Mouse (Mus musculus) midbrain, embryonic 11.5 days (tissue): ENCODE measurements around the gene Lin52. TPM values are rescaled to one million over a fixed set of nuclear protein-coding genes. Genes with fewer than 3 reads are reported as not detected.

Experiments
- ATAC-seq: fragments of 200-750 bp; cut with Nextera tagmentation; 2 replicates; pipeline ENCODE4 v1.8.0; 2017; ENCODE audit warnings: moderate TSS enrichment, moderate library complexity; ENCODE audit not compliant: low FRiP score
- DNase-seq: peaks from one replicate; pipeline ENCODE4 v3.0.0; 2015; ENCODE audit warnings: low spot score; ENCODE audit errors: missing footprints
- H3K27ac ChIP-seq: fragments of 300-500 bp; sonication (generic); 2 replicates; pipeline ENCODE4 v1.5.1; 2014; ENCODE audit warnings: low read depth, low read length
- H3K27me3 ChIP-seq: fragments of 300-500 bp; sonication (generic); 2 replicates; pipeline ENCODE4 v1.6.1; 2014; ENCODE audit warnings: mild to moderate bottlenecking, low read length, moderate library complexity, mixed read lengths; ENCODE audit not compliant: control insufficient read depth, insufficient read depth
- H3K36me3 ChIP-seq: fragments of 300-500 bp; sonication (generic); 2 replicates; pipeline ENCODE4 v1.6.1; 2014; ENCODE audit warnings: mild to moderate bottlenecking, low read length, moderate library complexity, mixed read lengths; ENCODE audit not compliant: control insufficient read depth, insufficient read depth
- H3K4me1 ChIP-seq: fragments of 300-500 bp; sonication (generic); 2 replicates; pipeline ENCODE4 v1.6.1; 2014; ENCODE audit warnings: low read length; ENCODE audit not compliant: control insufficient read depth, insufficient read depth
- H3K4me2 ChIP-seq: fragments of 300-500 bp; sonication (generic); 2 replicates; pipeline ENCODE4 v1.6.1; 2014; ENCODE audit warnings: mild to moderate bottlenecking, moderate library complexity
- H3K4me3 ChIP-seq: fragments of 300-500 bp; sonication (generic); 2 replicates; pipeline ENCODE4 v1.5.1; 2014; ENCODE audit warnings: low read depth, low read length
- H3K9ac ChIP-seq: fragments of 300-500 bp; sonication (generic); 2 replicates; pipeline ENCODE4 v1.6.1; 2014; ENCODE audit warnings: low read length
- H3K9me3 ChIP-seq: fragments of 300-500 bp; sonication (generic); 2 replicates; pipeline ENCODE4 v1.6.1; 2016; ENCODE audit warnings: low read length; ENCODE audit not compliant: control insufficient read depth
- WGBS: fragments of 180-500 bp; shearing (Covaris S2); extraction: QIAGEN DNeasy Blood & Tissue Kit; methylation state at CpG from one replicate; pipeline ENCODE4 v1.1.7; 2014; 5-methylcytosine and 5-hydroxymethylcytosine counted together
- polyA plus RNA-seq: library from polyadenylated mRNA; unstranded; fragments of >200 nt; fragmentation: Nextera tagmentation; extraction: Ambion mirVana; gene quantifications from 2 replicates; pipeline ENCODE4 v1.2.1, GENCODE M21; 2014

Lin52 gene
- polyA plus RNA-seq, 1 experiment from 2014 or later: 42.2 TPM

GRCm38 (mm10) chr12:84456911-84457310 is 5.7 kb downstream of the Lin52 start:
- no peak overlapping the region for H3K9ac ChIP-seq
- H3K27me3 ChIP-seq: no peaks in the 10 kb centered on the region
- peaks cover 4% of the 10 kb centered on the region for H3K36me3 ChIP-seq
- no peak overlapping the region for H3K4me3 ChIP-seq
- 94% methylated on average over 3 of the region's 3 CpGs for WGBS
- H3K9me3 ChIP-seq: no peaks in the 10 kb centered on the region
- H3K4me1 ChIP-seq: peaks cover 2% of the 10 kb centered on the region
- DNase-seq (no peak), ATAC-seq (no peak)
- no peak overlapping the region for H3K27ac ChIP-seq
- no peak overlapping the region for H3K4me2 ChIP-seq

GRCm38 (mm10) chr12:84459845-84460244 is 8.6 kb downstream of the Lin52 start:
- no peaks in the 10 kb centered on the region for H3K27me3 ChIP-seq
- H3K4me1 ChIP-seq: no peaks in the 10 kb centered on the region
- no peaks in the 10 kb centered on the region for H3K9me3 ChIP-seq
- H3K4me3 ChIP-seq: no peak overlapping the region
- no peak overlapping the region for H3K9ac ChIP-seq
- no peak for DNase-seq
- ATAC-seq: no peak
- 70% methylated on average over 1 of the region's 1 CpGs for WGBS
- H3K4me2 ChIP-seq: no peak overlapping the region
- H3K27ac ChIP-seq: no peak overlapping the region
- H3K36me3 ChIP-seq: peaks cover 7% of the 10 kb centered on the region

GRCm38 (mm10) chr12:84461416-84461815 is 10.2 kb downstream of the Lin52 start:
- no peak for DNase-seq
- no peak overlapping the region for H3K4me2 ChIP-seq
- H3K27me3 ChIP-seq: no peaks in the 10 kb centered on the region
- no peak overlapping the region for H3K27ac ChIP-seq
- H3K9me3 ChIP-seq: no peaks in the 10 kb centered on the region
- peaks cover 7% of the 10 kb centered on the region for H3K36me3 ChIP-seq
- WGBS: 92% methylated on average over 5 of the region's 5 CpGs
- no peak overlapping the region for H3K4me3 ChIP-seq
- H3K9ac ChIP-seq: no peak overlapping the region
- no peak for ATAC-seq
- H3K4me1 ChIP-seq: no peaks in the 10 kb centered on the region

- no peak overlapping the region for H3K27ac ChIP-seq
- H3K9me3 ChIP-seq: no peaks in the 10 kb centered on the region
- 90% methylated on average over 3 of the region's 3 CpGs for WGBS
- no peak for ATAC-seq
- H3K36me3 ChIP-seq: peaks cover 7% of the 10 kb centered on the region
- DNase-seq: no peak
- no peak overlapping the region for H3K4me3 ChIP-seq
- no peak overlapping the region for H3K9ac ChIP-seq
- H3K27me3 ChIP-seq: no peaks in the 10 kb centered on the region
- H3K4me1 ChIP-seq: no peaks in the 10 kb centered on the region
- H3K4me2 ChIP-seq: no peak overlapping the region
Measured at GRCm38 (mm10) chr12:84462856-84463255, 11.6 kb downstream of the Lin52 start.

- Histone ChIP-seq H3K4me3 (no peak overlapping the region), H3K27ac (no peak overlapping the region), H3K9ac (no peak overlapping the region), H3K4me1 (no peaks in the 10 kb centered on the region), H3K4me2 (no peak overlapping the region), H3K36me3 (no peaks in the 10 kb centered on the region), H3K9me3 (no peaks in the 10 kb centered on the region), H3K27me3 (no peaks in the 10 kb centered on the region)
- ATAC-seq (no peak), DNase-seq (peak; percentile 93)
- WGBS: 3% methylated on average over 1 of the region's 1 CpGs
Measured at GRCm38 (mm10) chr12:84468701-84469100, 17.5 kb downstream of the Lin52 start.

- no peak for ATAC-seq
- WGBS: 91% methylated on average over 7 of the region's 7 CpGs
Measured at GRCm38 (mm10) chr12:84478937-84479336, 27.7 kb downstream of the Lin52 start.

GRCm38 (mm10) chr12:84481251-84481650 is 30.0 kb downstream of the Lin52 start:
- Histone ChIP-seq H3K27ac (no peak overlapping the region), H3K4me3 (no peak overlapping the region), H3K36me3 (no peaks in the 10 kb centered on the region; the same call in 1 of the 2 replicates), H3K9me3 (no peaks in the 10 kb centered on the region), H3K4me1 (no peaks in the 10 kb centered on the region), H3K4me2 (no peak overlapping the region), H3K27me3 (no peaks in the 10 kb centered on the region), H3K9ac (no peak overlapping the region)
- ATAC-seq: no peak
- DNase-seq: no peak
- 60% methylated on average over 2 of the region's 2 CpGs for WGBS

More at GRCm38 (mm10) chr12:84478937-84479336, 27.7 kb downstream of the Lin52 start:
- Histone ChIP-seq H3K4me3 (no peak overlapping the region), H3K9ac (no peak overlapping the region), H3K9me3 (no peaks in the 10 kb centered on the region), H3K36me3 (no peaks in the 10 kb centered on the region; the same call in 1 of the 2 replicates), H3K27me3 (no peaks in the 10 kb centered on the region), H3K4me1 (no peaks in the 10 kb centered on the region), H3K4me2 (no peak overlapping the region), H3K27ac (no peak overlapping the region)
- DNase-seq: no peak

- Histone ChIP-seq H3K9ac (no peak overlapping the region), H3K4me3 (no peak overlapping the region), H3K27me3 (no peaks in the 10 kb centered on the region), H3K9me3 (no peaks in the 10 kb centered on the region), H3K4me2 (no peak overlapping the region), H3K36me3 (no peaks in the 10 kb centered on the region; the same call in 1 of the 2 replicates), H3K4me1 (peaks cover 6% of the 10 kb centered on the region; the same call in 1 of the 2 replicates), H3K27ac (no peak overlapping the region)
- no peak for ATAC-seq
- WGBS: 89% methylated on average over 14 of the region's 14 CpGs
- DNase-seq: no peak
Measured at GRCm38 (mm10) chr12:84482778-84483585, 31.8 kb downstream of the Lin52 start.

- no peaks in the 10 kb centered on the region for H3K36me3 ChIP-seq
- ATAC-seq: peak; percentile 78
- 0 out of 2 replicates have a peak, but pooled peaks cover 3% of the 10 kb centered on the region for H3K27me3 ChIP-seq
- H3K4me1 ChIP-seq: peaks cover 6% of the 10 kb centered on the region; the same call in 1 of the 2 replicates
- no peak overlapping the region for H3K4me2 ChIP-seq
- no peak overlapping the region for H3K4me3 ChIP-seq
- H3K9me3 ChIP-seq: no peaks in the 10 kb centered on the region
- DNase-seq: peak; percentile 87
- WGBS: 47% methylated on average over 8 of the region's 8 CpGs
- no peak overlapping the region for H3K27ac ChIP-seq
- no peak overlapping the region for H3K9ac ChIP-seq
Measured at GRCm38 (mm10) chr12:84487324-84488056, 36.3 kb downstream of the Lin52 start.
